Mouse (Mus musculus): ENCODE measurements at regions not wholly inside any gene's neighbourhood (a gene's known extent, or its start where the extent isn't known, plus 50 kb on each side); places are given as distances from the start of the nearest gene placed in this dataset.
"Not testable (repeated sequence)": the region's sequence is repeated elsewhere in the genome, so short reads cannot be mapped to it uniquely, and the experiment has no call there.

- no peak for DNase-seq
These were observed 101.8 kb upstream of the Plcl2 start for GRCm38 (mm10) chr17:50407249-50407990.

GRCm38 (mm10) chr17:50408581-50408980 is 100.6 kb upstream of the Plcl2 start:
- no peak for DNase-seq

- no peak for DNase-seq
These were observed 99.9 kb upstream of the Plcl2 start for GRCm38 (mm10) chr17:50409271-50409670.

- DNase-seq, result no peak
These were observed 99.3 kb upstream of the Plcl2 start for GRCm38 (mm10) chr17:50409895-50410294.

GRCm38 (mm10) chr17:50410296-50410695 is 98.9 kb upstream of the Plcl2 start:
- DNase-seq, result no peak

GRCm38 (mm10) chr17:50412446-50412845 is 96.8 kb upstream of the Plcl2 start:
- no peak for DNase-seq

GRCm38 (mm10) chr17:50413916-50414315 is 95.3 kb upstream of the Plcl2 start:
- DNase-seq, result no peak

GRCm38 (mm10) chr17:50415331-50416005 is 93.7 kb upstream of the Plcl2 start:
- DNase-seq, result no peak

- DNase-seq, result no peak
These were observed 93.1 kb upstream of the Plcl2 start for GRCm38 (mm10) chr17:50416119-50416518.

- DNase-seq, result no peak
These were observed 92.6 kb upstream of the Plcl2 start for GRCm38 (mm10) chr17:50416538-50417113.

GRCm38 (mm10) chr17:50418863-50419383 is 90.3 kb upstream of the Plcl2 start:
- DNase-seq, result peak; percentile 62

GRCm38 (mm10) chr17:50419551-50419950 is 89.7 kb upstream of the Plcl2 start:
- not testable (repeated sequence) for DNase-seq

- DNase-seq, result no peak
These were observed 89.2 kb upstream of the Plcl2 start for GRCm38 (mm10) chr17:50419966-50420365.

- DNase-seq, result no peak
These were observed 88.5 kb upstream of the Plcl2 start for GRCm38 (mm10) chr17:50420690-50421089.

- peak; percentile 60 for DNase-seq
These were observed 87.7 kb upstream of the Plcl2 start for GRCm38 (mm10) chr17:50421476-50421875.

- no peak for DNase-seq
These were observed 84.1 kb upstream of the Plcl2 start for GRCm38 (mm10) chr17:50425110-50425509.

GRCm38 (mm10) chr17:50425531-50425930 is 83.7 kb upstream of the Plcl2 start:
- DNase-seq, result no peak

GRCm38 (mm10) chr17:50426146-50426545 is 83.1 kb upstream of the Plcl2 start:
- DNase-seq, result no peak

GRCm38 (mm10) chr17:50427331-50428003 is 81.7 kb upstream of the Plcl2 start:
- DNase-seq, result no peak

- DNase-seq, result no peak
These were observed 81.1 kb upstream of the Plcl2 start for GRCm38 (mm10) chr17:50428004-50428560.

GRCm38 (mm10) chr17:50432559-50432958 is 76.6 kb upstream of the Plcl2 start:
- peak; percentile 73 for DNase-seq

GRCm38 (mm10) chr17:50438960-50439359 is 70.2 kb upstream of the Plcl2 start:
- no peak for DNase-seq

Measured in adrenal gland, postnatal 14 days (tissue).